Mouse (Mus musculus): ENCODE measurements at regions not wholly inside any gene's neighbourhood (a gene's known extent, or its start where the extent isn't known, plus 50 kb on each side); places are given as distances from the start of the nearest gene placed in this dataset.

DNA sequence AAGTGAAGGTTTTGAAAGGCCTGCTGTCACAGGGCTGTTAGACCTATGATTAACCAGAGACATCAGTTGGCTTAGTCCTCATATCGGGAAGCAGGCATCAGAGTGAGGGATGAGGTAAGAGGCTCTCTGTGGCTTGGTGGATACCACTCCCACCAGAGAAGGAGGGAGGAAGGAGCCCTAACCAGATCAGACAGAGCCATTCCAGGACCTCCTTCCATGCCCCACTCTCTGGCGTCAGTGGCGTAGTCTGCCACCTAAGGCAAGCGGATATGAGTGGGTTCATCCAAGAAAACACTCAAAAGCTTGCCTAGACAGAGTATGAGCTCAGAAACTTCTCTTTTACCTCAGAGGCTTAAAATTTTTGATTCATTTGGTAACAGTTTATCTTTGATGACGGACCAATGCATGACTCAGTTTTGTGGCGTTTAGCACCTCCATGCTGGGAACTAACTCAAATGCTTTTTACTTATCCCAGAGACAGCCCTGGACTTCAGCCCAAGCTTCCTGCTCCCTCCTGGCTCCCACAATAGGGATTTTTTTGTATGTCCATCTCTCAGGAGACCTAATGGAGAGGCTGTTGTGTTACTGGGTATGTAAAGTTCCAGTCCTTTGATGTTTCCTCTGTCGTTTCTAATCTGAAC, 367.5 kb upstream of the Rasgrp1 start:
- no peak for DNase-seq (ENCODE audit: low read depth)

DNA sequence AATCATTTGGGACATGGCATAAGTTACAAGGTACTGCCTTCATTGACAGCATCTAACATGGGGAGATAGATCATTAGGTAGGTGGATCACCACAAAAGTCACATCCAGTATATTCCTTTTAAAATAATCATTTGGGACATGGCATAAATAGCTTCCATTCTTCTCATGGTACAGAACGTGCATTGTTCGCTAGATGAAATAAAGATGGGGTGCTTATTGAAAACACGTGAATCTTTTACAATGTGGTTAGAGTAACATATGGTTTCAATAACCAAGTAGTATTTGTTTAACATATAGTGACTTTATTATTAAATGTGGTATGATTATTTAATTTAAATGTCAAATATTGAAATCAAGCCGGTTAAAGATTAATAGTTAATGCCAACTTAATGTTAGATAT, 381.3 kb upstream of the Rasgrp1 start:
- DNase-seq (ENCODE audit: low read depth), result no peak

DNA sequence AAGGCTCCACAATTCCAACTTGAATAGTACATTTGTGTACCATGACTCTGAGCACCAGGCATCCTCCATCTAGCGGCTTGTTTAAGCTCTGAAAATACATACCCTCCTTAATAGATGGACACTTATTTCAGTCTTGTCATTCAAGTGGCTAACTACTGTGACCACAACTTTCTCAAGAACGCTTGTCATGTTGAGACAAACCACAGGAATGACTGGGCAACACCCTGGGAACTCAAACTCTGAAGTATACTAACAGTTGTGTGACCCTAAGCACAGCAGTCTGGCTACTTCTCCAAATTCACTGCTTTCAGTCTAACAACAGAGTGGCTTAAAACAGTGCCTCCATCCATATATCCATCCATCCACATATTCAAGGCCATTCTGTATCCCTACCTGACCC, 380.4 kb upstream of the Thbs1 start:
- no peak for DNase-seq (ENCODE audit: low read depth)

DNA sequence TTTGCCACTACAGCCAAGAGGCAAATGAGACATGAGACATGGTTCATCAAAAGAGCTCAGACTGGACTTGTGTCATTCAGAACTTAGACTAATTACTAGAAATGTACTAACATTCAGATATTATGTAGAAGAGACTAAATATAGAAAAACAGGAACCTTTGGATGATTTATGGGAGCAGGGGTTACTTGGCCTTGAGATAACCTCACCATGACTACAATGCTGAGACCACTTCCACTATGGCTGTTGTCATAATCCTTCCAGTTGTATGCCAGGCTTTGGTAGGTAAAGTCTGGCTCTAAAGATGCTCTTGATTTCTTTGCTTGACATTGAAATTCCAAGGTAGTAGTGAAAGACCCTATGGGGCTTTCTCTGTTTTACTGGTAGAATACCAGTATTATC, 369.3 kb upstream of the Thbs1 start:
- DNase-seq (ENCODE audit: low read depth), result no peak

DNA sequence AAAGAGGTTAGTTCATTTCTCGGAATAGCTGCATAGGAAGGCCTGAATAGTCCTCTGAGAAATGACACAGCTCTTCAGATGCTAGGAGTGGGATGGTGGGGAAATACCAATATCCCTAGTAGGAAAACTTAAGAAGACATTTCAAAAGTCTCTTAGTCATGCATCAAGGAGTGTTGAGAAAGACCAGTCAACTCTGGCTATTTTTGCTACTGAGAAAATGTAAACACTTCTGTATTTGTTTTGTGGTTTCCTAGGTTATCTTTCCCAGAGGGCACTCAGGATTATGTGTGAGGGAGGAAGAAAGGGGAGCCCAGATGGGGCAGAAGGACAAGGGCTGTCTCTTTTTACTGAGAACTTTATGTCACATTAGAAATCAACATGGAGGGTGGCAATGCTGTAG, 367.8 kb upstream of the Thbs1 start:
- no peak for DNase-seq (ENCODE audit: low read depth)

DNA sequence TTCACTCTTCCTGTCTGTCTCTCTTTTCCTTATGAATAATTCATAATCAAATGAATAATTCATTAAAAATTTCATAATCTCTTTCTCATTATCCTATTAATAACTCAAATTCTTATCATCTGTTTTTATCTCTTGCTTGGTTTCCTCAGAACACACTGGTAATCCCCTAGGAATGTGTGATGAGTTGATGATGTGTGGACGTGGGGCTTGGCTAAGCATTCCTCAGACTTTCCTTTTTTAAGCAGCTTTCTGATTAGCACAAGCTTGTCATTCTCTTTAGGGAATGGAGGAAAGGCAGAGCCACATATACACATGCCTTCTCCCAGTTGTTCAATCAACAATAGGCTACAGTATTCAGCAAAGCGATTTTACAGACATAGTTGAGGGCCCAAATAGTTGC, 365.9 kb upstream of the Thbs1 start:
- DNase-seq (ENCODE audit: low read depth), result no peak

DNA sequence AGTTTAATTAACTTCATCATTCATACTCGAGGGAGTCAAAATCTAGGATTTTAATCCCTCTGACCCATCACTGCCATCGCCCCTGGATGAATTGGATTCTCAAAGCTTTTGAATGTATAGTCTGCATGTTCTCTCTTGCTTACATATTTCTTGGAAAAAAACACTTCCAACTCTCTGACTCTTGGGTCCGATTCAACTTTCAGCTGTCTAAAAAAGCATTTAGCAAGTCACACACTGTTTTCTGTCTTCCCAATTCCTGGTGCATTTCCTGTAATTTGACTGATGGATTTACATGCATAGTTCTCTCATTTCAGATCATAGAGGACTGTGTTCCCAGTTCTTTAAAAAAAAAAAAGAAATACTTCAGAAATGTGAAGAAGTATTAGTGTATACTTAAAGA, 364.5 kb upstream of the Thbs1 start:
- no peak for DNase-seq (ENCODE audit: low read depth)

DNA sequence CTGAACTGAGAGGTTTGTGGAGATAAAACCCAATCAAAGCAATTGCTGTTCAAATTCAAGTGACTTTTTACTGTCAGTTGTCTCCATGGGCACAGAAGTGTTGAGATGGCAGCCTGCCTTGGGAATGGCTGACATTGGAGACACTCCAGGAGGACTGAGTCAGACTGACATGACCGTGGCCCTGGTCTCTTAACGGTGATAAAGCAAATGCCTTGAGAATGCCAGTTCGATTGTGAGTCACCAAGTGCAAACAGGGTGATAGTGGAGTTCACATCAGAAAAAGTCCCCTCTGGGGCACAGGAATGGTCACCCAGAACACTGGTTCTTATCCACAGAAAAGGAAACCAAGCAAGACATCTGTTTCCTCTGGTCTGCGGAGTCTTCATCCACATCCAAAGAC, 362.8 kb upstream of the Thbs1 start:
- no peak for DNase-seq (ENCODE audit: low read depth)

DNA sequence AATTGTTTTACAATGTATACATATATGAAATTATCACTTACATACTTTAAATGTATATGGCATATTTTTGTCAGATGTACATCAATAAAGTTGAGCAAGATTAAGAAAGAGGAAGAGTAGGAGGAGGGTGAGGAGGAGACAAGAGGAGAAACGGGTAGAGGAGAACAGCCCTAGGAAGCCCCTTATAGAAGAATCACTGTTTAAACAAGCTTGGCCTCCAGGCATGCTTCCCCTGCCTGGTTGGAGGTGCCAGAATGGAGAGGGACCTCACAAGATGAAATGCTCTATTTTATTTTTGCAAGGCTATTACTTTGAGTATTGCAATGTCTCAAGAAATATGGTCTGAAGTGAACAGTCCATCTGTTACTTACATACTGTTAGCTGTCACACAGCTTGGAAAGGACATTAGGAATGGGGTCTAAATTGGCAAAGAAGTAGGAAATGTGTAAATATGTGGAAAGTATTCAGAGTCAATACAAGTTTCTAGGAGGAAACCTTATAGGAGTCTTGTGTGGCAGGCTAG, 352.1 kb upstream of the Thbs1 start:
- no peak for DNase-seq (ENCODE audit: low read depth)

DNA sequence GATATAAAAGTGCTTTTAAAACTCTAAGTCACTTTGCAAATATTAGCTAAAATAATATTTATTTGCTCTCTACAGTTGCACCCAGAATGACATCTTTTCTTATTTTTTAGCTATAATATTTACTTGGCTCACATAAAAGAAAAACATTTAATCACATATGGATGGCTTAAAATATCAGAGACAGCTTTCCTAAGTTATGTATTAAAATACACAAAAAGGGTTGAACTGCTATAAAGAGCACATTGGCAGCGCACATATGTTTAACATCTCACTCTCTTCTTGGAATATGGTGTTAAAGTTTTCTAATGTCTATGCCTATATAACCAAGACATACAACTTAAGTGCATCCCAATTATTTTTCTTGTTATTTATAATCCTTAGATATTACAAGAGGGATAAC, 348.0 kb upstream of the Thbs1 start:
- no peak for DNase-seq (ENCODE audit: low read depth)

DNA sequence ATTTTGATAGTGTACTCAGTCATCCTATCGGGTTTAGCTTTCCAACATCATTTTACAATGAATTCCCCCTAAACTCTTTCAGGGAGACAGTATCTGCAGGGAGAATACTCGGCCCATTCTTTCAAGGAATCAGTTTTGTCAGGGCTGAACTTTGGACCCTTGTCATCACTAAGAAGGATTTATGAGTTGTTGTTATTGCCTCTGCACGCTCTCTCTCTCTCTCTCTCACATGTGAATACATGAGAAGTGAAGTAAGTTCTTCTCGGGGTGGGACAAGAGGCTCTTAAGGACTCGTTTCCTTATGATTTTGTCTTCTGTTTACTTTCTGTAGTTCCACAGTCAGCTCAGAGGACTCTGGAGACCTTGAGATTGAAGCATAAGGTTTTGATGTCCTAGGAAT, 346.1 kb upstream of the Thbs1 start:
- no peak for DNase-seq (ENCODE audit: low read depth)

DNA sequence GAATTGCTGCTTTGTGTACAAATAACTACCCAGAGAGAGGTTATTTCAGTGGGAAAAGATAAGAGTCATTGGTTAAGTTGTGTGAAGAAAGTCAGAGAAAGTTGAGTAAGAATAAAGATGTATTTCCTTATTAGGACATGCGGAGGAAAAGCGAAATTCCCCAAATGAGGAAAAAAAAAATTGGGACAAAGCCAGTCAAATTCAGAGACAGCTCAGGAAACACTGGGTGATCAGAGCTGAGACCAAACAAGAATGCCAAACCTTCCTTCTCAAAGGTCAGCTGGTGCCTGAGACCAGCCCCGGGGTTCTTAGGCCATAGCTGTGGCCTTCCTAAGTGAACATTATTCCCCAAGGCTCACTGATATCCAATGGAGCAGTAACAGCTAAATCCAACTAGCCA, 345.2 kb upstream of the Thbs1 start:
- DNase-seq (ENCODE audit: low read depth), result no peak

DNA sequence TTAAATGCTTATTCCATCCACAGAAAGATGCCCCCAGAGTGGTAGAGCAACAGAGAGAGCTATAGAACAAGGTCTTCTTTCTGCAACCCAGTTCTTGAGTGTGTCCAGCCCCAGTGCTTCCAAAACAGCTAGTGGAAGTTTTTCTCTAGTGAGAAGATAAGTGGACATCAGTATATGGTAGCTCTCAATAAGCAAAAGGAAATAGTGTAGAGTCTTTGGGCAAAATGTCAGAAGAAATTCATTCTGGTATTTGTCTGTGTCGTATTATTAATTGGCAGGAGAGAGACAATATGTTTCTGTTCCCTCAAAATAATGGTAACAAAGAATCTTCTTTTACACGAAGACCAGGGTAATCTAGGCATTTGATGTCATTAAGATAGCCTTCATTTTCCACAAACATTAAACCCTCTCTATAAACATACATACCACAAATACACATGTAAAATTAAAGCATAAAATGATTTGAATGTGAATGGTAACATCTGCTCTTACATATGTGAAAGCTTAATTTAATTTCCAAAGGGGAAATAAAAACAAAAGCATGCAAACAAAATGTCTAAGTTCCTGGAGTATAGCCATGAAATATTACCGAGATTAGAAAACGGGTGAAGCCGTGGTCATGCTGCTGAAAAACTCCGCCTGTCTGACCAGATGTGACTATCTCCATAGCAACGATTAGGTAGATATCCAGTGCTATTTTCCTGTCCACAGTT, 342.1 kb upstream of the Thbs1 start:
- no peak for DNase-seq (ENCODE audit: low read depth)

DNA sequence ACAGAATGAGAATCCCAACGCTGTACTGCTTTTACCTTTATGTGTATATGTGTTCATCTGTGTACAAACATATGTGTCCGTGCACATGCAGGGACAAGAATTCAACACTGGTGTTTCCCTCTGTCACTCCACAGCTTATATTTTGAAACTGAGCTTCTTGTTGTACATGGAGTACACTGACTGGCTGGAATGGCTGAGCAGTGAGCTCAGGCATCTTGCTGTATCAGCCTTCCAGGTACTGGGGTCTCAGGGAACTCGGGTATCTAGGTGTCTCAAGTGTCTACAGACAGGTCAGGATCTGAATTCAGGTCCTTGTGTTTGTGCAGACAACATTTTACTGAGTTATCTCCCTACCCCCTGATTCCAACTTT, 341.6 kb upstream of the Thbs1 start:
- DNase-seq (ENCODE audit: low read depth), result no peak

DNA sequence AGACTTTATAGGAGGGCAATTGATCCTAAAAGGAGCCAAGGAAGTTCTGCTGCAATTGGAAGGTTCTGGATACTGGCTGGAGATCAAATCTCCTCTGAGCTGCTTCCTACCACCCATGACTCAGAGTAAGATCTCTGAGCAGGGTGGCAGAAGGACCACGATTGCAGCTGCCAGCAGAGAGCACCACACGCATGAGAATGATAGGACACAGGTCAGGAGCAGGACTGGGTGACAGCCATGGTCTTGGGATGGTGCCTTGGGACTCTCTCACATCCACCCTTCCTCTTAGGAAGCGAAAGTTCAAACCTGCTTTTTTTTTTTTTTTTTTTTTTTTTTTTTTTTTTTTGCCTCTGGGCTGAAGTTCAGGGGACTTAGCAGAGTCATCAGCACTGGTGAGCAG, 331.4 kb upstream of the Thbs1 start:
- DNase-seq (ENCODE audit: low read depth), result no peak

DNA sequence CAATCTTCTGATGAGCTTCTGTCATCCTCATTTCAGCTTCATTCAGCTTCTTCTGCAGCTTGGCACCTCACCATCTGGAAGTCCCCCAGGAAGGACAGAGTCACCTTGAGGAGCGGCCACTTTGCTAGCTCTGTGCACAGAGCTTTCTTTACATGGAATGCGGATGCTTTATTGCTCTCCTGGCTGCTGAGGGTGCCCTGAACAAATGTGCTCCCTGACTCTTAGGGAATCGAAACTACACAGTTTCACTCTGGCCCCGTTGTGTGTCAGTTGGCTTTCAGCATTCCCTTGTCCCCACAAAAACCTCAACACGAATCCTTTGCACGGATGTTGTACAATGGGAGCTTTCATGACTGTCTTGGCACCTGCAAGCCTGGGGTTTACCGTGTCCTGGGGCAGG, 330.9 kb upstream of the Thbs1 start:
- no peak for DNase-seq (ENCODE audit: low read depth)

DNA sequence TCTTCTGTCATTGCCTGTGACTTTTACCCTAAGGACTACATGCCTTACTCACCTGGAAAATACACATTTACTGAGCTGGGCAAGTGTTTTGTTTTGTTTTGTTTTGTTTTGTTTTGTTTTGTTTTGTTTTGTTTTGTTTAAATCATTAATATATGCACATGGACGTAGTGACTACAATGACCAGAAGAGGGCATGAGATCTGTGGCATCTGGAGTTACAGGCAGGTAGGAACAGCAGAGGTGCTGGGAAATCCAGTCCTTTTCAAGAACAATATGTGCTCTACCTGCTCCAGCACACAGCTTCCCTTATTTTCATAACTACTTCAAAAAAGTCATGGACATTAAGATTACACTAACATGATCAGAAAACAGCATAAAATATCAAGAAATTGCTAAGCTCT, 324.4 kb upstream of the Thbs1 start:
- no peak for DNase-seq (ENCODE audit: low read depth)

DNA sequence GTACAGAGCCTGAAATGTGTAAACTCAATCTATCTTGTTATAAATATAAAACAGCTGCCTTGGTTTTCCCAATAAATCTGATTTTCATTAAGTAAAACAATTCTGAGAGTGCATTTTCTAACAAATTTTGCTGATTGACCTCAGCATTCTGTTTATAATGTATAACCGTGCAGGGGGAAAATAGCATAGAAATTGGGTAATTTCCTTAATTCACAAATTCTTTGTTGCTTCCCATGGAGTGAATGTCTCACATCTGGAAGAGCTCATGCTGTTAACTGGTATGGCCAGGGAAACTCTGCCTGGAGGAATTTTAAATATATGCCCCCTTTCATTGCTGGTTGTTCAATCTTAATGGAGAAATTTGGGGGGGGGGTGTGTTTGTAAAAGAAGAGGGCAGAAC, 317.4 kb upstream of the Thbs1 start:
- no peak for DNase-seq (ENCODE audit: low read depth)

DNA sequence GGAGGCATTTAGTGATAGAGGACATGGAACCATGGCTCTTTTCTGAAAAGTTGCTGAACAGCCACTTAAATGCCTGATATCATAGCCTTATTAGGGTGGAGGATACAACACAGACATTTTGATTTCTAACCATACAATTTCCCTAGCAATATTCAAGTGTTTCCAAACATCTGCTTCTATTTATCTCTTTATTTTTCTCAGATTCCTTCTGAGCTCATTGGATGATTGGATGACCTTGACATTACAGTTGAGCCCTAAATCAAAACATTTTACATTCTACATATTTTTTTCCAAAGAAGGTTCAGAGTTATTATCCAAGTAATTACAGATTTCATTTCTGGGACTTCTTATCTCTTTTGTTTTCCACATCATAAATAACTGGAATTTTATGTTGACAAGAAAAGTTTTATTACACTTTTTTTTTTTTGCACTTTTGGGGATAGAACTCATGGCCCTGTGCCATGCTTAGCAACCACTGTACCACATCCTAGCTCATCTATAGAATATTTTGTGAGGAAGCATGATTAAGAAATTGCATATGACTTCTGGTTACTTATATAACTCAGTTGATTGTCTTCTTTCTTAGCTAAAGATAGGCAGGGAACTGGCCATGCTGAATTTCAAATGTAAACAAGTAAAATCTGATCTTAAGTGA, 309.6 kb upstream of the Thbs1 start:
- DNase-seq (ENCODE audit: low read depth), result no peak

DNA sequence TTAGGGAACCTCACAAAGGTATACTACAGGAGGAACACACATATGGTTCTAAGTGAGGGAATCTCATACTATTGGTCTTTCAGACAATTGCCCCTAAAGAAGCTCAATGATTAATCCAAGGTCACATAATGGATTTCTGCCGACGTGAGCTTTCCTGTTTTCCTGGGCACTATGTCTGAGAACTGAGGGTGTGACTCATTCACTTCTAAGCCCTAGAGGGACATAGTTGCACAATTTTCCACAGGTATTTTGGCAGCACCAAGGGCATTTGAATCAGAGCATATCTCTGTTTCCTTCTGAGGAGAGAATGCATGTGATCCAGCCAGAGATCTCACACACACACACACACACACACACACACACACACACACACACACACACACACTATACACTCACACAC, 309.0 kb upstream of the Thbs1 start:
- no peak for DNase-seq (ENCODE audit: low read depth)

DNA sequence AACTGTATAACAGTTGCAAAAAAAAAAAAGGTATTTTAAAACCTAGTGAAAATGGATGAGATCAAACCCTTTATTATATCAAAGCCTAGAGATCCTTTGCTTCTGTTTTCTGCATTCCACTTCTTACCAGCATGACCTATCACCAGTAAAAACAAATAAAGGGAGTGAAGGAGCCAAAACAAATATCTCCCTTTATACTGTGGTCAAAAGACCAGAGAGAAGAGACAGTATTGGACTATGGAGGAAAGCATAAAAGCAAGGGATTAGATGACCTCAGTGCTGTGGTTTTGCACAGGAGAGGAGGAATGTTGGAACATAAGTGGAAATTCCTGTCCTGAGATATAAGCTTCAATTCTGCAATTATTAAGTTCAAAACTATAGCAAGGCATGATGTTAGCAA, 307.0 kb upstream of the Thbs1 start:
- no peak for DNase-seq (ENCODE audit: low read depth)

DNA sequence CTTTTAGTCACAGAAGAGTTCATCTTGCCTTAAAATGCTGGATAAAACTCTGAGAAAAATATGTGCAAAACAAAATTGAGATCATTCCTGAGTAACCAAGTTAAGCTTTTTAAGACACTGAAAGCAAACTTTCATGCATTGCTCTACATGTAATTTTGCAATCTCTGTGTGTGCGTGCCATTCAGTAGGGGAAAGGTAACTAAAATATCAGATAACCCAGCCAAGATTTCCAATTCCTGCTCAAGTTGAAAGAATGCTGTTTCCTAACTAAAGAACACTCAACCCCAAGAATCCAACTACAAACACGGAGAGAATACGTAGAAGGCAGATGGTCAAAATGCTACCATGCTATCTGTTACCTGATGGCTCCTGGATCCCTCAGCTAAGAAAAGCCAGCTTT, 304.6 kb upstream of the Thbs1 start:
- no peak for DNase-seq (ENCODE audit: low read depth)

DNA sequence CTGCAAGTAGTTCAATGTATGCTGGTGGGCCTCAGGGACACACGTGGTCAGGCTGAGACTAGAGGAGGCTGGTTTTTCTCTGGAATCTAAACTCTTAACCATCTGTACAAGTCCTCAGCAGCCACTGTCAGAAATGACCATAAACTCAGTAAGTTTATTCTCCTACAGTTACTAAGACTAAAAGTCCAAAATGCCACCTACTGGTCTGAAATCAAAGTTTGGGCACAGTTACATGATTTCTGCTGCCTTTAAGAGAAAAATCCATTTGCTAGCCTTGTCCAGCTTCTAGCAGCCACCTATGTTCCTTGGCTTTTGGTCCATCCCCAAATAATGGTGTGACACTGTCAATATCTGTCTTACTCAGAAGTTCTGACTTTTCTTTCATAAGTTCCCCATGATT, 300.2 kb upstream of the Thbs1 start:
- no peak for DNase-seq (ENCODE audit: low read depth)

All from gonadal fat pad, adult 2 months (tissue).